Mouse (Mus musculus) brown adipose tissue, adult 24 weeks (tissue): ENCODE data around the gene Cldn14. TPM values are rescaled to one million over a fixed set of nuclear protein-coding genes. Genes with fewer than 3 reads are reported as not detected.
"Not testable (repeated sequence)": the region's sequence is repeated elsewhere in the genome, so short reads cannot be mapped to it uniquely, and the experiment has no call there.

Source experiments
- H3K27ac ChIP-seq: fragments of 200-500 bp; replicated peaks from 2 replicates; pipeline ENCODE4 v1.5.1; 2012; ENCODE audit warnings: low read depth, mild to moderate bottlenecking, low read length
- H3K4me1 ChIP-seq: fragments of 200-500 bp; 2 replicates; pipeline ENCODE4 v1.6.1; 2012; ENCODE audit warnings: low read length, mixed read lengths; ENCODE audit not compliant: control insufficient read depth, insufficient read depth, insufficient read length
- H3K4me3 ChIP-seq: fragments of 200-500 bp; 2 replicates; pipeline ENCODE4 v1.5.1; 2012; ENCODE audit warnings: low read depth, mild to moderate bottlenecking, low read length, moderate library complexity; ENCODE audit not compliant: insufficient read depth
- polyA plus RNA-seq: library from polyadenylated mRNA; stranded (reverse); fragments of >200 nt; gene quantifications from 2 replicates; pipeline ENCODE4 v1.2.4, GENCODE M21; 2012; ENCODE audit not compliant: missing spikeins, insufficient read depth, insufficient read length

The Cldn14 gene
- polyA plus RNA-seq: not detected in 2 replicates

- Histone ChIP-seq H3K4me1 (no peaks in the 10 kb centered on the region), H3K27ac (no peak within 1 kb of the TSS), H3K4me3 (no peak within 1 kb of the TSS)
Measured at GRCm38 (mm10) chr16:94008737-94009136, at the start of gene Cldn14. Gene Cldn14, minus strand, starts transcription at chr16:94008837.

- no peak overlapping the region for H3K27ac ChIP-seq
- H3K4me3 ChIP-seq: no peak overlapping the region
- H3K4me1 ChIP-seq: peaks cover 6% of the 10 kb centered on the region; the same call in 1 of the 2 replicates
Measured at GRCm38 (mm10) chr16:94055576-94055975, 46.9 kb upstream of the Cldn14 start.

- H3K4me1 ChIP-seq: peaks cover 6% of the 10 kb centered on the region; the same call in 1 of the 2 replicates
- no peak overlapping the region for H3K27ac ChIP-seq
- no peak overlapping the region for H3K4me3 ChIP-seq
Measured at GRCm38 (mm10) chr16:94055176-94055575, 46.5 kb upstream of the Cldn14 start.

- Histone ChIP-seq H3K27ac (no peak overlapping the region), H3K4me3 (no peak overlapping the region), H3K4me1 (no peaks in the 10 kb centered on the region)
Measured at GRCm38 (mm10) chr16:94050368-94050767, 41.7 kb upstream of the Cldn14 start.

- H3K4me1 ChIP-seq: no peaks in the 10 kb centered on the region
- H3K27ac ChIP-seq: no peak overlapping the region
- no peak overlapping the region for H3K4me3 ChIP-seq
Measured at GRCm38 (mm10) chr16:94044996-94045395, 36.4 kb upstream of the Cldn14 start.

- Histone ChIP-seq H3K4me3 (no peak overlapping the region), H3K27ac (no peak overlapping the region), H3K4me1 (no peaks in the 10 kb centered on the region)
Measured at GRCm38 (mm10) chr16:94043797-94044196, 35.2 kb upstream of the Cldn14 start.

GRCm38 (mm10) chr16:94041065-94041712 lies 32.6 kb upstream of the Cldn14 start:
- Histone ChIP-seq H3K27ac (no peak overlapping the region), H3K4me1 (no peaks in the 10 kb centered on the region), H3K4me3 (no peak overlapping the region)

- Histone ChIP-seq H3K4me3 (no peak overlapping the region), H3K4me1 (no peaks in the 10 kb centered on the region), H3K27ac (no peak overlapping the region)
Measured at GRCm38 (mm10) chr16:94040485-94040884, 31.8 kb upstream of the Cldn14 start.

- Histone ChIP-seq H3K4me1 (no peaks in the 10 kb centered on the region), H3K27ac (no peak overlapping the region), H3K4me3 (no peak overlapping the region)
Measured at GRCm38 (mm10) chr16:94038986-94039341, 30.3 kb upstream of the Cldn14 start.

- no peak overlapping the region for H3K4me3 ChIP-seq
- no peaks in the 10 kb centered on the region for H3K4me1 ChIP-seq
- no peak overlapping the region for H3K27ac ChIP-seq
Measured at GRCm38 (mm10) chr16:94038272-94038985, 29.8 kb upstream of the Cldn14 start.

- no peak overlapping the region for H3K4me3 ChIP-seq
- no peaks in the 10 kb centered on the region for H3K4me1 ChIP-seq
- no peak overlapping the region for H3K27ac ChIP-seq
Measured at GRCm38 (mm10) chr16:94037280-94037679, 28.6 kb upstream of the Cldn14 start.

GRCm38 (mm10) chr16:94034152-94034551 lies 25.5 kb upstream of the Cldn14 start:
- H3K27ac ChIP-seq: no peak overlapping the region
- no peaks in the 10 kb centered on the region for H3K4me1 ChIP-seq
- H3K4me3 ChIP-seq: no peak overlapping the region

- H3K27ac ChIP-seq: no peak overlapping the region
Measured at GRCm38 (mm10) chr16:94032270-94032669, 23.6 kb upstream of the Cldn14 start.

GRCm38 (mm10) chr16:94023352-94024280 lies 15.0 kb upstream of the Cldn14 start:
- H3K4me3 ChIP-seq: no peak overlapping the region
- H3K27ac ChIP-seq: no peak overlapping the region
- no peaks in the 10 kb centered on the region for H3K4me1 ChIP-seq

More at GRCm38 (mm10) chr16:94032270-94032669, 23.6 kb upstream of the Cldn14 start:
- Histone ChIP-seq H3K4me3 (no peak overlapping the region), H3K4me1 (no peaks in the 10 kb centered on the region)

- H3K4me1 ChIP-seq, H3K4me3 ChIP-seq, H3K27ac ChIP-seq: not testable (repeated sequence)
Measured at GRCm38 (mm10) chr16:94019725-94020124, 11.1 kb upstream of the Cldn14 start.
